Mouse (Mus musculus) MEL-GATA-1-ER (cell line): Measurements from ENCODE around the gene Sec22c.

Source experiments
- DNase-seq: peaks from one replicate; pipeline ENCODE4 v3.0.0-alpha.2; 2012; ENCODE audit warnings: low read depth; ENCODE audit errors: extremely low read depth

The Sec22c gene

GRCm38 (mm10) chr9:121704646-121705625 lies at the start of gene Sec22c:
Gene Sec22c (minus strand): TSS chr9:121705490.
- DNase-seq: peak; percentile 81

- DNase-seq: no peak
Measured at GRCm38 (mm10) chr9:121754624-121755023, 49.3 kb upstream of the Sec22c start.

- no peak for DNase-seq
Measured at GRCm38 (mm10) chr9:121752774-121753173, 47.5 kb upstream of the Sec22c start.

GRCm38 (mm10) chr9:121744051-121744450 lies 38.8 kb upstream of the Sec22c start:
- no peak for DNase-seq

- DNase-seq: no peak
Measured at GRCm38 (mm10) chr9:121741168-121741567, 35.9 kb upstream of the Sec22c start.

GRCm38 (mm10) chr9:121740490-121740889 lies 35.2 kb upstream of the Sec22c start:
- DNase-seq: no peak

- peak; percentile 55 for DNase-seq
Measured at GRCm38 (mm10) chr9:121719347-121720331, 14.3 kb upstream of the Sec22c start.

GRCm38 (mm10) chr9:121718792-121719318 lies 13.6 kb upstream of the Sec22c start, which contains the start of gene Nktr:
Gene Nktr (plus strand): TSS chr9:121719169.
- peak; percentile 92 for DNase-seq

- DNase-seq: no peak
Measured at GRCm38 (mm10) chr9:121718070-121718705, 12.9 kb upstream of the Sec22c start.

GRCm38 (mm10) chr9:121717048-121717447 lies 11.8 kb upstream of the Sec22c start:
- DNase-seq: no peak

GRCm38 (mm10) chr9:121710584-121710975 lies 5.3 kb upstream of the Sec22c start:
- peak; percentile 29 for DNase-seq

GRCm38 (mm10) chr9:121709898-121710583 lies 4.8 kb upstream of the Sec22c start, which contains the start of gene Ss18l2:
Gene Ss18l2 (plus strand): TSS chr9:121710329.
- peak; percentile 98 for DNase-seq

- DNase-seq: peak; percentile 52
Measured at GRCm38 (mm10) chr9:121708506-121709486, 3.5 kb upstream of the Sec22c start.

GRCm38 (mm10) chr9:121707801-121708200 lies 2.5 kb upstream of the Sec22c start:
- DNase-seq: no peak

GRCm38 (mm10) chr9:121706029-121706675 lies 862 bp upstream of the Sec22c start:
- DNase-seq: no peak

- DNase-seq: no peak
Measured at GRCm38 (mm10) chr9:121704261-121704645, 1.0 kb downstream of the Sec22c start.

GRCm38 (mm10) chr9:121697150-121698049 lies 7.9 kb downstream of the Sec22c start:
- peak; percentile 42 for DNase-seq
